Mouse (Mus musculus): ENCODE data around the gene Ccdc38.

The Ccdc38 gene

GRCm38 (mm10) chr10:93540431-93541210 is at the start of gene Ccdc38:
Gene Ccdc38 (plus strand): TSS chr10:93540632.
- no peak for DNase-seq (ENCODE audit: low spot score)

- DNase-seq (ENCODE audit: low spot score), result peak; percentile 50
These were observed 39.6 kb upstream of the Ccdc38 start for GRCm38 (mm10) chr10:93500864-93501263.

- no peak for DNase-seq (ENCODE audit: low spot score)
These were observed 39.1 kb upstream of the Ccdc38 start for GRCm38 (mm10) chr10:93501346-93501745.

- no peak for DNase-seq (ENCODE audit: low spot score)
These were observed 32.0 kb upstream of the Ccdc38 start for GRCm38 (mm10) chr10:93508383-93508970.

- DNase-seq (ENCODE audit: low spot score), result no peak
These were observed 30.8 kb upstream of the Ccdc38 start for GRCm38 (mm10) chr10:93509532-93510153.

- no peak for DNase-seq (ENCODE audit: low spot score)
These were observed 25.0 kb upstream of the Ccdc38 start for GRCm38 (mm10) chr10:93515419-93515818.

GRCm38 (mm10) chr10:93515927-93516326 is 24.5 kb upstream of the Ccdc38 start:
- no peak for DNase-seq (ENCODE audit: low spot score)

GRCm38 (mm10) chr10:93517754-93518153 is 22.7 kb upstream of the Ccdc38 start:
- no peak for DNase-seq (ENCODE audit: low spot score)

- DNase-seq (ENCODE audit: low spot score), result no peak
These were observed 22.2 kb upstream of the Ccdc38 start for GRCm38 (mm10) chr10:93518186-93518585.

GRCm38 (mm10) chr10:93518620-93519019 is 21.8 kb upstream of the Ccdc38 start:
- DNase-seq (ENCODE audit: low spot score), result no peak

- DNase-seq (ENCODE audit: low spot score), result no peak
These were observed 21.3 kb upstream of the Ccdc38 start for GRCm38 (mm10) chr10:93519159-93519558.

- no peak for DNase-seq (ENCODE audit: low spot score)
These were observed 20.7 kb upstream of the Ccdc38 start for GRCm38 (mm10) chr10:93519756-93520155.

GRCm38 (mm10) chr10:93520994-93521393 is 19.4 kb upstream of the Ccdc38 start:
- no peak for DNase-seq (ENCODE audit: low spot score)

- no peak for DNase-seq (ENCODE audit: low spot score)
These were observed 15.1 kb upstream of the Ccdc38 start for GRCm38 (mm10) chr10:93525329-93525728.

GRCm38 (mm10) chr10:93538287-93538686 is 2.1 kb upstream of the Ccdc38 start:
- DNase-seq (ENCODE audit: low spot score), result no peak

- DNase-seq (ENCODE audit: low spot score), result no peak
These were observed 1.6 kb upstream of the Ccdc38 start for GRCm38 (mm10) chr10:93538818-93539217.

- DNase-seq (ENCODE audit: low spot score), result peak; percentile 88
These were observed 529 bp upstream of the Ccdc38 start, which contains the start of gene Amdhd1 for GRCm38 (mm10) chr10:93539775-93540430. Gene Amdhd1 (minus strand): TSS chr10:93540033.

- DNase-seq (ENCODE audit: low spot score), result no peak
These were observed 1.2 kb downstream of the Ccdc38 start for GRCm38 (mm10) chr10:93541585-93541984.

- DNase-seq (ENCODE audit: low spot score), result no peak
These were observed 1.9 kb downstream of the Ccdc38 start for GRCm38 (mm10) chr10:93542356-93542755.

GRCm38 (mm10) chr10:93543176-93543575 is 2.7 kb downstream of the Ccdc38 start:
- no peak for DNase-seq (ENCODE audit: low spot score)

- DNase-seq (ENCODE audit: low spot score), result no peak
These were observed 3.7 kb downstream of the Ccdc38 start for GRCm38 (mm10) chr10:93544172-93544571.

GRCm38 (mm10) chr10:93547741-93548270 is 7.4 kb downstream of the Ccdc38 start:
- no peak for DNase-seq (ENCODE audit: low spot score)

All from embryo, embryonic 10.5 days (tissue).